Mouse (Mus musculus) bone marrow, adult 2 months (tissue): Measurements from ENCODE around the gene Cilp2. TPM values are rescaled to one million over a fixed set of nuclear protein-coding genes. Genes with fewer than 3 reads are reported as not detected.

Experiments used
- H3K27ac ChIP-seq: fragments of 200-500 bp; 2 replicates; pipeline ENCODE4 v1.5.1; 2012; ENCODE audit warnings: low read depth, mild to moderate bottlenecking, control low read depth, inconsistent platforms, low read length; ENCODE audit not compliant: control insufficient read depth, poor library complexity, insufficient read depth
- H3K4me1 ChIP-seq: fragments of 200-500 bp; 2 replicates; pipeline ENCODE4 v1.6.1; 2011; ENCODE audit warnings: low read length; ENCODE audit not compliant: control insufficient read depth, insufficient read depth
- H3K4me3 ChIP-seq: fragments of 200-500 bp; replicated peaks from 2 replicates; pipeline ENCODE3; 2011; ENCODE audit warnings: mild to moderate bottlenecking, low read depth, low read length, control low read depth; ENCODE audit not compliant: control insufficient read depth
- CTCF ChIP-seq: fragments of 200-500 bp; IDR thresholded peaks from 2 replicates; pipeline ENCODE4 v1.5.1; 2011; ENCODE audit warnings: low read length, control low read depth; ENCODE audit not compliant: control insufficient read depth, insufficient read depth
- POLR2A ChIP-seq: fragments of 200-500 bp; IDR thresholded peaks from 2 replicates; pipeline ENCODE4 v1.6.1; 2011; ENCODE audit warnings: low read depth, mild to moderate bottlenecking, control low read depth, low read length, borderline replicate concordance; ENCODE audit not compliant: control insufficient read depth
- WGBS: fragments of 180-500 bp; shearing (Covaris S2); methylation state at CpG from one replicate; pipeline ENCODE4 v1.1.7; 2018; 5-methylcytosine and 5-hydroxymethylcytosine counted together
- polyA plus RNA-seq: library from polyadenylated mRNA; stranded (reverse); fragments of >200 nt; gene quantifications from 2 replicates; pipeline ENCODE4 v1.2.4, GENCODE M21; 2011; ENCODE audit warnings: low replicate concordance; ENCODE audit not compliant: missing spikeins, insufficient read depth, insufficient read length

The Cilp2 gene
- polyA plus RNA-seq, 1 experiment: not detected

GRCm38 (mm10) chr8:69882021-69882756 lies 5.3 kb downstream of the Cilp2 start:
- H3K27ac ChIP-seq: no peak overlapping the region; the same call in 1 of the 2 replicates
- WGBS: 13% methylated on average over 103 of the region's 103 CpGs
- TF ChIP-seq POLR2A (no peak), CTCF (no peak)
- H3K4me3 ChIP-seq: no peak overlapping the region
- no peaks in the 10 kb centered on the region; the same call in 1 of the 2 replicates for H3K4me1 ChIP-seq

GRCm38 (mm10) chr8:69881261-69881865 lies 6.1 kb downstream of the Cilp2 start:
- TF ChIP-seq POLR2A (no peak), CTCF (no peak)
- Histone ChIP-seq H3K4me1 (no peaks in the 10 kb centered on the region), H3K4me3 (no peak overlapping the region), H3K27ac (no peak overlapping the region)
- 29% methylated on average over 79 of the region's 79 CpGs for WGBS

GRCm38 (mm10) chr8:69880841-69881240 lies 6.6 kb downstream of the Cilp2 start:
- Histone ChIP-seq H3K4me3 (no peak overlapping the region), H3K4me1 (no peaks in the 10 kb centered on the region), H3K27ac (no peak overlapping the region)
- TF ChIP-seq POLR2A (0 out of 2 replicates have a peak, but pooled peaks have one; percentile 18), CTCF (no peak)
- 27% methylated on average over 37 of the region's 37 CpGs for WGBS

DNA sequence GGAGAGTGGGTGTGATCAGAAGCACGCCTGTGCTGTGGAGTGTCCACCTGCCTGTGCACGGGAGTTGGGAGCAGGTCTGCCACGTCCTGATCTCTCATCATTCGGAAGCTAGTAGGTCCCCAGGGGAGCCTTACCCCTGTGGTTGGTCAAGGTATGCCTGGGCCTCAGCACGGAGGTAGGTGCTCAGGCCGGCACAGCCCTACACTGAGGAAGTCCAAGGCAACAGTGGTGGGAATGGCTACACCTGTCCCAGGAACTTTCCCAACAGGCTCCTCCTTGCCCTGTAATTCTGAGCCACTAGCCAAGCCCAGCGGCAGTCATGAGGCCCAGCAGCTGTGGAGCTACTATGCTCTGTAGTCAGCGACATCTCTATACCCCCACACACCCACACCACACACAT lies 7.8 kb downstream of the Cilp2 start:
- TF ChIP-seq CTCF: no peak
- no peak for TF ChIP-seq POLR2A
- no peak overlapping the region for H3K27ac ChIP-seq
- H3K4me1 ChIP-seq: no peaks in the 10 kb centered on the region
- no peak overlapping the region for H3K4me3 ChIP-seq
- 72% methylated on average over 8 of the region's 8 CpGs for WGBS

DNA sequence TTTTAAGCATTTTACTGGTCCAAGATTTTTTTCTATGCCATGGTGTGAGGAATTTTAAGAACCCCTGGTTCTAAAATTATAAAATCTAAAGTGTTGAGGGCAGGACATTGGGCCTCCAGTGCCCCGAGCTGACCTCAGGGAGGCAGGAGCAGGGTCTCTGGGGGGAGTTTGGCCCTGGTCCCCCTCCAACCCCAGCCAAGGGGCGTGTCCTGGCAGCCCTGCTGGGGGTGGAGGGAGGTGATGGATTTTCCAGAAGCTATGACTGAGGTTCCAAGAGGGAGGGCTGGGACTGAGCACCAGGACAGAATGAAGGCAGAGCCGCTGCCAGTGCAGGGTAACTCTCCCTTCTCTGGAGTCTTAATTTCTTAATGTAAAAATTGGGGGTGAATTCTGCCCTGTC lies 9.5 kb downstream of the Cilp2 start:
- TF ChIP-seq CTCF (no peak), POLR2A (no peak)
- WGBS: 82% methylated on average over 3 of the region's 3 CpGs
- Histone ChIP-seq H3K4me3 (no peak overlapping the region), H3K4me1 (no peaks in the 10 kb centered on the region), H3K27ac (no peak overlapping the region)

GRCm38 (mm10) chr8:69877396-69877795 lies 10.1 kb downstream of the Cilp2 start:
- no peak for TF ChIP-seq POLR2A
- WGBS: 76% methylated on average over 4 of the region's 4 CpGs
- H3K4me3 ChIP-seq: no peak overlapping the region

GRCm38 (mm10) chr8:69876967-69877366 lies 10.5 kb downstream of the Cilp2 start:
- no peaks in the 10 kb centered on the region for H3K4me1 ChIP-seq
- WGBS: 73% methylated on average over 10 of the region's 10 CpGs
- no peak overlapping the region for H3K27ac ChIP-seq
- TF ChIP-seq POLR2A (no peak), CTCF (no peak)
- no peak overlapping the region for H3K4me3 ChIP-seq

More at GRCm38 (mm10) chr8:69877396-69877795, 10.1 kb downstream of the Cilp2 start:
- no peak overlapping the region for H3K27ac ChIP-seq
- H3K4me1 ChIP-seq: no peaks in the 10 kb centered on the region

DNA sequence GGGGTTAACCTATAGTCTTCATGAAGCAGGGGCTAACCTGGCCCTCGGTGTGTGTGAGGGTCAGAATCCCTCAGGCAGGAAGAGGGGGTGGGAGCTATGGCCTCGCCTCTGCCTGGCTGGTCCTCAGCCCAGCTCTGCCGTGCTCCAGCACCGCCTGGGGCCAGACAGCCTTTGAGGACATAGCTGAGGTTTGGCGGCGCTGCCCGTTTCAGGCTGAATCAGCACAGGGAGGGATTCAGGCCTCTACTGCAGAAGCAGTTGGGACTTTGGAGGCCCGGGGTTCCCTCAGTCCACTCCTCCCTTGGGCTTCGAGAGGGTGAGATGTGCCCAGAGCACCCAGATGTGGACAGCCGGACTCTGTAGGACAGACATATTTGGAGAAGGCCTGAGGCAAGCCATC lies 11.4 kb downstream of the Cilp2 start:
- TF ChIP-seq CTCF (no peak), POLR2A (no peak)
- Histone ChIP-seq H3K4me3 (no peak overlapping the region), H3K27ac (no peak overlapping the region), H3K4me1 (no peaks in the 10 kb centered on the region)
- WGBS: 52% methylated on average over 10 of the region's 10 CpGs
